Mouse (Mus musculus): ENCODE measurements around the gene Ndufa11. TPM values are rescaled to one million over a fixed set of nuclear protein-coding genes. Genes with fewer than 3 reads are reported as not detected.

Ndufa11 gene
- polyA plus RNA-seq (2014; fragmentation: Illumina TruSeq; extraction: RNeasy Lipid Tissue Mini Kit (QIAGEN cat#74804)) = not detected

GRCm38 (mm10) chr17:56717363-56718058 lies at the start of gene Ndufa11, which contains the start of gene Vmac:
Ndufa11 (plus strand) TSS chr17:56717767.
Vmac (minus strand) TSS chr17:56718022.

GRCm38 (mm10) chr17:56672941-56673646 lies 44.5 kb upstream of the Ndufa11 start, which contains the start of gene Ranbp3:
Ranbp3 (plus strand) TSS chr17:56673294.

GRCm38 (mm10) chr17:56757416-56758123 lies 40.0 kb downstream of the Ndufa11 start, which contains the start of gene Nrtn:
Nrtn (minus strand) TSS chr17:56757530.

GRCm38 (mm10) chr17:56764474-56765354 lies 47.1 kb downstream of the Ndufa11 start, which contains the start of gene Dus3l:
Dus3l (plus strand) TSS chr17:56764757.

GRCm38 (mm10) chr17:56769950-56770349 lies 52.4 kb downstream of the Ndufa11 start, which contains the start of gene Prr22:
Prr22 (plus strand) TSS chr17:56770250.

Other genes with a start within 250 kb of the Ndufa11 start
- gene Ptprs, start 241.3 kb upstream of the Ndufa11 start, polyA plus RNA-seq (2014; fragmentation: Illumina TruSeq; extraction: RNeasy Lipid Tissue Mini Kit (QIAGEN cat#74804)) = 1.1 TPM
- not detected for gene Znrf4, start 205.3 kb upstream of the Ndufa11 start, polyA plus RNA-seq (2014; fragmentation: Illumina TruSeq; extraction: RNeasy Lipid Tissue Mini Kit (QIAGEN cat#74804))
- gene Gm20219, start 163.4 kb upstream of the Ndufa11 start, polyA plus RNA-seq (2014; fragmentation: Illumina TruSeq; extraction: RNeasy Lipid Tissue Mini Kit (QIAGEN cat#74804)) = 0.37 TPM
- gene Safb2, start 133.2 kb upstream of the Ndufa11 start, polyA plus RNA-seq (2014; fragmentation: Illumina TruSeq; extraction: RNeasy Lipid Tissue Mini Kit (QIAGEN cat#74804)) = 27.3 TPM
- gene Safb, start 132.9 kb upstream of the Ndufa11 start, polyA plus RNA-seq (2014; fragmentation: Illumina TruSeq; extraction: RNeasy Lipid Tissue Mini Kit (QIAGEN cat#74804)) = 16.4 TPM
- 2.6 TPM for gene 2410015M20Rik, start 108.0 kb upstream of the Ndufa11 start, polyA plus RNA-seq (2014; fragmentation: Illumina TruSeq; extraction: RNeasy Lipid Tissue Mini Kit (QIAGEN cat#74804))
- gene Rpl36, start 104.4 kb upstream of the Ndufa11 start, polyA plus RNA-seq (2014; fragmentation: Illumina TruSeq; extraction: RNeasy Lipid Tissue Mini Kit (QIAGEN cat#74804)) = not detected
- 6.8 TPM for gene Lonp1, start 90.9 kb upstream of the Ndufa11 start, polyA plus RNA-seq (2014; fragmentation: Illumina TruSeq; extraction: RNeasy Lipid Tissue Mini Kit (QIAGEN cat#74804))
- gene Catsperd, start 89.6 kb upstream of the Ndufa11 start, polyA plus RNA-seq (2014; fragmentation: Illumina TruSeq; extraction: RNeasy Lipid Tissue Mini Kit (QIAGEN cat#74804)) = 0.46 TPM
- 0.80 TPM for gene Ranbp3, start 44.5 kb upstream of the Ndufa11 start, polyA plus RNA-seq (2014; fragmentation: Illumina TruSeq; extraction: RNeasy Lipid Tissue Mini Kit (QIAGEN cat#74804))
- 16.3 TPM for gene Vmac, start 255 bp downstream of the Ndufa11 start, polyA plus RNA-seq (2014; fragmentation: Illumina TruSeq; extraction: RNeasy Lipid Tissue Mini Kit (QIAGEN cat#74804))
- not detected for gene Nrtn, start 39.8 kb downstream of the Ndufa11 start, polyA plus RNA-seq (2014; fragmentation: Illumina TruSeq; extraction: RNeasy Lipid Tissue Mini Kit (QIAGEN cat#74804))
- gene Dus3l, start 47.0 kb downstream of the Ndufa11 start, polyA plus RNA-seq (2014; fragmentation: Illumina TruSeq; extraction: RNeasy Lipid Tissue Mini Kit (QIAGEN cat#74804)) = 1.1 TPM
- gene Prr22, start 52.5 kb downstream of the Ndufa11 start, polyA plus RNA-seq (2014; fragmentation: Illumina TruSeq; extraction: RNeasy Lipid Tissue Mini Kit (QIAGEN cat#74804)) = not detected
- gene Rfx2, start 113.2 kb downstream of the Ndufa11 start, polyA plus RNA-seq (2014; fragmentation: Illumina TruSeq; extraction: RNeasy Lipid Tissue Mini Kit (QIAGEN cat#74804)) = 0.26 TPM
- gene Acsbg2, start 156.7 kb downstream of the Ndufa11 start, polyA plus RNA-seq (2014; fragmentation: Illumina TruSeq; extraction: RNeasy Lipid Tissue Mini Kit (QIAGEN cat#74804)) = not detected
- not detected for gene 1700061G19Rik, start 157.7 kb downstream of the Ndufa11 start, polyA plus RNA-seq (2014; fragmentation: Illumina TruSeq; extraction: RNeasy Lipid Tissue Mini Kit (QIAGEN cat#74804))
- gene Mllt1, start 217.6 kb downstream of the Ndufa11 start, polyA plus RNA-seq (2014; fragmentation: Illumina TruSeq; extraction: RNeasy Lipid Tissue Mini Kit (QIAGEN cat#74804)) = 0.83 TPM